Comparison of ENCODE assay signal across 19 mouse cellular contexts in the genomic region with DNA sequence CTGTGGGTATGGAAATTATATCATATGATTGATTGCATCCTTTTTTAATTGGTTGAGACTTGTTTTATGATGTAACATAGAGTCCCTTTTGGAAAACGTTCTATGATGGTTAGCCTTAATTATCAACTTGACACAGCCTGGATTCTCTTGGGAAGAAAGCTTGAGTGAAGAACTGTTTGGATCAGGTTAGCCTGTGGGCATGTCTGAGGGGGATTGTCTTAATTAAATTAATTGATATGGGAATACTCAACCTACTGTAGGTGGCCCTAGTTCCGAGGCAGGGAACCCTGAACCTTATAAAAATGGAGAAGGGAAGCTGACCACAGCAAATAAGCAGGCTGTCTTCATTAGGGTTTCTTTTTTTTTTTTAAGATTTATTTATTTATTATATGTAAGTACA. TPM values are rescaled to one million over a fixed set of nuclear protein-coding genes. Genes with fewer than 3 reads are reported as not detected.
DNase-seq lines count a peak whose midpoint lies in the region; ATAC-seq lines count a peak whose summit lies in the region.
"Had no signal": no experiment of that assay in that cellular context is flagged by ENCODE, and none has a peak within 500 bp of the region (broad histone marks: within the 10 kb centered on the region; RNA-seq: fewer than 3 reads in every experiment).

No protein-coding gene starts in this region.

- no peak for DNase-seq in embryonic facial prominence, embryonic 14.5 days (ENCODE audit: low spot score)
- no peak for DNase-seq in embryonic facial prominence, embryonic 10.5 days (ENCODE audit: low spot score)
- peak; percentile 66 for DNase-seq in midbrain, embryonic 11.5 days (ENCODE audit: low spot score, missing footprints)
- DNase-seq: adrenal gland, adult 2 months; adrenal gland, adult 8-10 months; adrenal gland, postnatal 10 days; adrenal gland, postnatal 14 days; adrenal gland, postnatal 25 days; adrenal gland, postnatal 36 days; B cell, adult 2 months; cerebellum, adult 11 months; cerebellum, adult 11-12 months; cerebellum, adult 18-20 months had no signal

- no peak overlapping the region for H3K9ac ChIP-seq in embryonic facial prominence, embryonic 14.5 days (ENCODE audit: low read depth, low read length)
- no peak overlapping the region for H3K9ac ChIP-seq in midbrain, embryonic 11.5 days (ENCODE audit: low read length)
- H3K9ac ChIP-seq in midbrain, embryonic 16.5 days (ENCODE audit: low read depth, low read length) = no peak overlapping the region

- peak; percentile 57; the same call in 1 of the 2 replicates for ATAC-seq in embryonic facial prominence, embryonic 14.5 days (ENCODE audit: low read depth)
- ATAC-seq in midbrain, embryonic 11.5 days (ENCODE audit: low FRiP score) = no peak
- ATAC-seq in midbrain, embryonic 16.5 days = no peak
- ATAC-seq: activated CD4-positive, CD25-positive, alpha-beta regulatory T cell, adult 4 months; CD4-positive, CD25-positive, alpha-beta regulatory T cell, adult 4 months; Patski had no signal

- H3K27ac ChIP-seq in embryonic facial prominence, embryonic 14.5 days (replicated peaks; ENCODE audit: low read depth, low read length) = no peak overlapping the region
- H3K27ac ChIP-seq in embryonic facial prominence, embryonic 10.5 days (replicated peaks) = no peak overlapping the region
- H3K27ac ChIP-seq in midbrain, embryonic 11.5 days (ENCODE audit: low read depth, low read length) = no peak overlapping the region
- H3K27ac ChIP-seq in midbrain, embryonic 16.5 days (ENCODE audit: low read length) = no peak overlapping the region

- no peak overlapping the region for H3K4me3 ChIP-seq in embryonic facial prominence, embryonic 14.5 days (ENCODE audit: low read depth, low read length)
- H3K4me3 ChIP-seq in embryonic facial prominence, embryonic 10.5 days = no peak overlapping the region
- H3K4me3 ChIP-seq in midbrain, embryonic 11.5 days (ENCODE audit: low read depth, low read length) = no peak overlapping the region
- H3K4me3 ChIP-seq in midbrain, embryonic 16.5 days (ENCODE audit: low read depth, low read length) = no peak overlapping the region

- no peaks in the 10 kb centered on the region for H3K4me1 ChIP-seq in embryonic facial prominence, embryonic 14.5 days (ENCODE audit: control insufficient read depth, insufficient read depth, low read length)
- H3K4me1 ChIP-seq in embryonic facial prominence, embryonic 10.5 days = no peaks in the 10 kb centered on the region
- no peaks in the 10 kb centered on the region for H3K4me1 ChIP-seq in midbrain, embryonic 11.5 days (ENCODE audit: control insufficient read depth, insufficient read depth, low read length)
- no peaks in the 10 kb centered on the region for H3K4me1 ChIP-seq in midbrain, embryonic 16.5 days (ENCODE audit: control insufficient read depth, insufficient read depth, low read length)

- H3K27me3 ChIP-seq in embryonic facial prominence, embryonic 14.5 days (replicated peaks; ENCODE audit: control insufficient read depth, insufficient read depth, low read length) = no peaks in the 10 kb centered on the region
- H3K27me3 ChIP-seq in embryonic facial prominence, embryonic 10.5 days (replicated peaks; ENCODE audit: low read depth, poor library complexity, severe bottlenecking) = no peaks in the 10 kb centered on the region
- H3K27me3 ChIP-seq in midbrain, embryonic 11.5 days (ENCODE audit: control insufficient read depth, insufficient read depth, low read length) = no peaks in the 10 kb centered on the region
- no peaks in the 10 kb centered on the region for H3K27me3 ChIP-seq in midbrain, embryonic 16.5 days (ENCODE audit: control insufficient read depth, insufficient read depth, low read depth, low read length)

- H3K4me2 ChIP-seq in embryonic facial prominence, embryonic 14.5 days (ENCODE audit: low read depth, low read length) = no peak overlapping the region
- H3K4me2 ChIP-seq in midbrain, embryonic 11.5 days = no peak overlapping the region
- H3K4me2 ChIP-seq in midbrain, embryonic 16.5 days (ENCODE audit: low read length) = no peak overlapping the region

- H3K36me3 ChIP-seq in embryonic facial prominence, embryonic 14.5 days (ENCODE audit: control insufficient read depth, insufficient read depth, low read length) = no peaks in the 10 kb centered on the region
- no peaks in the 10 kb centered on the region for H3K36me3 ChIP-seq in embryonic facial prominence, embryonic 10.5 days (replicated peaks)
- no peaks in the 10 kb centered on the region for H3K36me3 ChIP-seq in midbrain, embryonic 11.5 days (ENCODE audit: control insufficient read depth, insufficient read depth, low read length)
- H3K36me3 ChIP-seq in midbrain, embryonic 16.5 days (ENCODE audit: control insufficient read depth, insufficient read depth, low read length) = no peaks in the 10 kb centered on the region
- H3K36me3 ChIP-seq: G1E had no signal

- WGBS in embryonic facial prominence, embryonic 14.5 days = 58% methylated on average over 2 of the region's 2 CpGs
- 74% methylated on average over 2 of the region's 2 CpGs for WGBS in embryonic facial prominence, embryonic 10.5 days
- WGBS in midbrain, embryonic 11.5 days = 78% methylated on average over 2 of the region's 2 CpGs
- WGBS in midbrain, embryonic 16.5 days = 73% methylated on average over 2 of the region's 2 CpGs

- no peaks in the 10 kb centered on the region for H3K9me3 ChIP-seq in embryonic facial prominence, embryonic 14.5 days (ENCODE audit: control insufficient read depth, low read length)
- H3K9me3 ChIP-seq in embryonic facial prominence, embryonic 10.5 days = no peaks in the 10 kb centered on the region
- no peaks in the 10 kb centered on the region for H3K9me3 ChIP-seq in midbrain, embryonic 11.5 days (ENCODE audit: control insufficient read depth, low read length)
- H3K9me3 ChIP-seq in midbrain, embryonic 16.5 days (replicated peaks; ENCODE audit: control insufficient read depth, low read length, poor library complexity, severe bottlenecking) = no peaks in the 10 kb centered on the region
- H3K9me3 ChIP-seq: G1E had no signal

RNA-seq across cellular contexts. Expression of a gene that starts 12.9 kb away (rescaled TPM):
- polyA plus RNA-seq in embryonic facial prominence, embryonic 14.5 days (2014; fragmentation: Nextera tagmentation; extraction: Ambion mirVana) = not detected in 2 replicates
- not detected in 2 replicates for polyA plus RNA-seq in embryonic facial prominence, embryonic 10.5 days (2016; fragmentation: Nextera tagmentation; extraction: Ambion mirVana)
- polyA plus RNA-seq in midbrain, embryonic 11.5 days (2014; fragmentation: Nextera tagmentation; extraction: Ambion mirVana) = not detected in 2 replicates
- polyA plus RNA-seq in midbrain, embryonic 16.5 days (2015; fragmentation: Nextera tagmentation; extraction: Ambion mirVana) = not detected in 2 replicates
- polyA plus RNA-seq: activated CD4-positive, CD25-positive, alpha-beta regulatory T cell, adult 4 months; C2C12; CD4-positive, CD25-positive, alpha-beta regulatory T cell, adult 4 months; G1E; Patski had no signal
